29 mouse cellular contexts compared by ENCODE assay signal in the genomic region with DNA sequence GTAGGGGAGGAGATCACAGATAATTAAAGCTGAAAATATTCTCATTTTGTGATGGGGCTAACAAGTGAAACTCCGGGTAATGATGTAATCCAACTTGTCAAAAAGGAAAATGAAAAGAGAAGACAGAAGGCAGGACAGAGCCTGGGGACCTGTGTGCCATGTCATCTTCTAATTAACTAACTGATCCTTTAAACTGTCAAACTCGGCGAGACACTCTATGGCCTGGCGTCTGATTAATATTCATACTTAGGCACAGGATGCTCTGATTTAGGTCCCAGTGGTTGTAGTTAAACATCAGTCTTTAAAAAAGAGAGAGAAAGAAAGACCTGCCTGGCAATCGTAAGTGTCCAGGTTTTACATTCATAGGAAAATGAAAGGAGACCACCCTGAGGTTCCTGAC.
DNase-seq lines count a peak whose midpoint lies in the region; ATAC-seq and TF ChIP-seq lines count a peak whose summit lies in the region.
"Had no signal": no experiment of that assay in that cellular context is flagged by ENCODE, and none has a peak within 500 bp of the region (broad histone marks: within the 10 kb centered on the region; RNA-seq: fewer than 3 reads in every experiment).

No protein-coding gene starts in this region.

- TF ChIP-seq CTCF in brain, embryonic 14.5 days (IDR thresholded peaks at IDR 0.05; ENCODE audit: borderline replicate concordance, extremely low read depth, insufficient read depth, insufficient read length) = no peak

- ATAC-seq in midbrain, embryonic 11.5 days (ENCODE audit: low FRiP score) = no peak
- 0 out of 2 replicates have a peak, but pooled peaks have one; percentile 12 for ATAC-seq in midbrain, embryonic 14.5 days (ENCODE audit: low FRiP score, low TSS enrichment)
- peak; percentile 56; the same call in 1 of the 2 replicates for ATAC-seq in midbrain, embryonic 16.5 days
- ATAC-seq: activated CD4-positive, CD25-positive, alpha-beta regulatory T cell, adult 4 months; CD4-positive, CD25-positive, alpha-beta regulatory T cell, adult 4 months; forebrain, embryonic 14.5 days; Patski had no signal

- TF ChIP-seq POLR2A in brain, embryonic 14.5 days (IDR thresholded peaks at IDR 0.05; ENCODE audit: borderline replicate concordance, extremely low read depth, insufficient read depth, insufficient read length, poor library complexity, severe bottlenecking) = no peak

- DNase-seq in midbrain, embryonic 11.5 days (ENCODE audit: low spot score, missing footprints) = peak; percentile 68
- no peak for DNase-seq in midbrain, embryonic 10.5 days (ENCODE audit: low spot score)
- DNase-seq in brain, embryonic 14.5 days (ENCODE audit: low read depth) = peak; percentile 77
- peak; percentile 52 for DNase-seq in midbrain, embryonic 14.5 days
- DNase-seq in kidney, postnatal 10 days = no peak
- no peak for DNase-seq in natural killer cell, adult 2 months (ENCODE audit: low spot score in 2 of 2)
- DNase-seq: adrenal gland, adult 8-10 months; adrenal gland, postnatal 14 days; adrenal gland, postnatal 36 days; B cell, adult 2 months; cerebellum, adult 11 months; cerebellum, adult 18-20 months; cerebellum, adult 8-10 months; cerebellum, adult 9-11 months; cerebellum, postnatal 14 days; cerebellum, postnatal 36 days; embryo, embryonic 11 days had no signal

- H3K4me3 ChIP-seq in midbrain, embryonic 11.5 days (ENCODE audit: low read depth, low read length) = no peak overlapping the region
- H3K4me3 ChIP-seq in midbrain, embryonic 10.5 days = no peak overlapping the region
- no peak overlapping the region for H3K4me3 ChIP-seq in midbrain, embryonic 14.5 days (replicated peaks; ENCODE audit: low read depth, low read length)
- no peak overlapping the region for H3K4me3 ChIP-seq in midbrain, embryonic 16.5 days (ENCODE audit: low read depth, low read length)
- H3K4me3 ChIP-seq: embryonic facial prominence, embryonic 13.5 days; embryonic facial prominence, embryonic 15.5 days; erythroblast, embryonic 14.5 days; forebrain, embryonic 10.5 days; forebrain, embryonic 12.5 days had no signal

- H3K36me3 ChIP-seq in midbrain, embryonic 11.5 days (ENCODE audit: control insufficient read depth, insufficient read depth, low read length) = no peaks in the 10 kb centered on the region
- H3K36me3 ChIP-seq in midbrain, embryonic 10.5 days = no peaks in the 10 kb centered on the region
- no peaks in the 10 kb centered on the region for H3K36me3 ChIP-seq in midbrain, embryonic 14.5 days (ENCODE audit: control insufficient read depth, insufficient read depth, low read length)
- H3K36me3 ChIP-seq in midbrain, embryonic 16.5 days (ENCODE audit: control insufficient read depth, insufficient read depth, low read length) = no peaks in the 10 kb centered on the region
- H3K36me3 ChIP-seq: embryonic facial prominence, embryonic 13.5 days; embryonic facial prominence, embryonic 15.5 days; forebrain, embryonic 10.5 days; forebrain, embryonic 12.5 days; G1E had no signal

- WGBS in midbrain, embryonic 11.5 days = 84% methylated on average over 5 of the region's 5 CpGs
- 88% methylated on average over 5 of the region's 5 CpGs for WGBS in midbrain, embryonic 10.5 days
- WGBS in midbrain, embryonic 14.5 days = 46% methylated on average over 5 of the region's 5 CpGs
- WGBS in midbrain, embryonic 16.5 days = 52% methylated on average over 5 of the region's 5 CpGs

- no peak overlapping the region for H3K4me2 ChIP-seq in midbrain, embryonic 11.5 days
- no peak overlapping the region for H3K4me2 ChIP-seq in midbrain, embryonic 14.5 days (ENCODE audit: low read length)
- H3K4me2 ChIP-seq in midbrain, embryonic 16.5 days (ENCODE audit: low read length) = no peak overlapping the region
- H3K4me2 ChIP-seq: embryonic facial prominence, embryonic 13.5 days; embryonic facial prominence, embryonic 15.5 days; forebrain, embryonic 12.5 days had no signal

- no peaks in the 10 kb centered on the region for H3K4me1 ChIP-seq in midbrain, embryonic 11.5 days (ENCODE audit: control insufficient read depth, insufficient read depth, low read length)
- H3K4me1 ChIP-seq in midbrain, embryonic 10.5 days = peaks cover 16% of the 10 kb centered on the region
- no peaks in the 10 kb centered on the region for H3K4me1 ChIP-seq in midbrain, embryonic 14.5 days (ENCODE audit: control insufficient read depth, insufficient read depth, low read length)
- H3K4me1 ChIP-seq in midbrain, embryonic 16.5 days (ENCODE audit: control insufficient read depth, insufficient read depth, low read length) = peaks cover 9% of the 10 kb centered on the region

- no peaks in the 10 kb centered on the region for H3K27me3 ChIP-seq in midbrain, embryonic 11.5 days (ENCODE audit: control insufficient read depth, insufficient read depth, low read length)
- no peaks in the 10 kb centered on the region; the same call in 1 of the 2 replicates for H3K27me3 ChIP-seq in midbrain, embryonic 10.5 days (ENCODE audit: low read depth, poor library complexity, severe bottlenecking)
- no peaks in the 10 kb centered on the region for H3K27me3 ChIP-seq in midbrain, embryonic 14.5 days (ENCODE audit: control insufficient read depth, insufficient read depth, low read length)
- no peaks in the 10 kb centered on the region for H3K27me3 ChIP-seq in midbrain, embryonic 16.5 days (ENCODE audit: control insufficient read depth, insufficient read depth, low read depth, low read length)
- H3K27me3 ChIP-seq: CH12.LX; embryonic facial prominence, embryonic 13.5 days; embryonic facial prominence, embryonic 15.5 days; forebrain, embryonic 12.5 days had no signal

- no peak overlapping the region for H3K27ac ChIP-seq in midbrain, embryonic 11.5 days (ENCODE audit: low read depth, low read length)
- no peak overlapping the region for H3K27ac ChIP-seq in midbrain, embryonic 10.5 days (replicated peaks)
- 0 out of 2 replicates have a peak overlapping the region, but pooled peaks have one; percentile 26 for H3K27ac ChIP-seq in midbrain, embryonic 14.5 days (replicated peaks; ENCODE audit: low read depth, low read length)
- no peak overlapping the region for H3K27ac ChIP-seq in midbrain, embryonic 16.5 days (ENCODE audit: low read length)
- H3K27ac ChIP-seq: embryonic facial prominence, embryonic 13.5 days; embryonic facial prominence, embryonic 15.5 days; forebrain, embryonic 10.5 days; forebrain, embryonic 12.5 days had no signal

- no peaks in the 10 kb centered on the region for H3K9me3 ChIP-seq in midbrain, embryonic 11.5 days (ENCODE audit: control insufficient read depth, low read length)
- H3K9me3 ChIP-seq in midbrain, embryonic 10.5 days (replicated peaks) = no peaks in the 10 kb centered on the region
- H3K9me3 ChIP-seq in midbrain, embryonic 14.5 days (ENCODE audit: control insufficient read depth, low read length) = no peaks in the 10 kb centered on the region
- no peaks in the 10 kb centered on the region for H3K9me3 ChIP-seq in midbrain, embryonic 16.5 days (replicated peaks; ENCODE audit: control insufficient read depth, low read length, poor library complexity, severe bottlenecking)
- H3K9me3 ChIP-seq: embryonic facial prominence, embryonic 13.5 days; embryonic facial prominence, embryonic 15.5 days; forebrain, embryonic 10.5 days; forebrain, embryonic 12.5 days had no signal

- no peak overlapping the region for H3K9ac ChIP-seq in midbrain, embryonic 11.5 days (ENCODE audit: low read length)
- no peak overlapping the region for H3K9ac ChIP-seq in midbrain, embryonic 14.5 days (replicated peaks; ENCODE audit: low read length)
- H3K9ac ChIP-seq in midbrain, embryonic 16.5 days (ENCODE audit: low read depth, low read length) = no peak overlapping the region
- H3K9ac ChIP-seq: embryonic facial prominence, embryonic 13.5 days; embryonic facial prominence, embryonic 15.5 days; forebrain, embryonic 12.5 days had no signal

Comparison
In these comparisons a context has a peak if more than half of its experiments do, and no peak if none do; other contexts are left out.
1. DNase-seq: peak in midbrain, embryonic 11.5 days (single experiment), brain, embryonic 14.5 days (single experiment) and midbrain, embryonic 14.5 days (single experiment); none in midbrain, embryonic 10.5 days (single experiment), kidney, postnatal 10 days (single experiment) and natural killer cell, adult 2 months (0 of 2).